Mouse (Mus musculus) forebrain, embryonic 15.5 days (tissue): ENCODE measurements around the gene Peg10. TPM values are rescaled to one million over a fixed set of nuclear protein-coding genes. Genes with fewer than 3 reads are reported as not detected.

Experiments used
- ATAC-seq: fragments of 200-750 bp; cut with Nextera tagmentation; replicated peaks from 2 replicates; pipeline ENCODE4 v1.8.0; 2017; ENCODE audit warnings: mild to moderate bottlenecking, moderate TSS enrichment, moderate library complexity
- H3K27ac ChIP-seq: fragments of 300-500 bp; sonication (generic); replicated peaks from 2 replicates; pipeline ENCODE4 v1.5.1; 2015; ENCODE audit warnings: mild to moderate bottlenecking, inconsistent platforms
- H3K27me3 ChIP-seq: fragments of 300-500 bp; sonication (generic); 2 replicates; pipeline ENCODE4 v1.6.1; 2015; ENCODE audit warnings: inconsistent platforms
- H3K36me3 ChIP-seq: fragments of 300-500 bp; sonication (generic); 2 replicates; pipeline ENCODE4 v1.6.1; 2015; ENCODE audit warnings: mild to moderate bottlenecking, inconsistent platforms
- H3K4me1 ChIP-seq: fragments of 300-500 bp; sonication (generic); 2 replicates; pipeline ENCODE4 v1.6.1; 2015; ENCODE audit warnings: inconsistent platforms
- H3K4me2 ChIP-seq: fragments of 300-500 bp; sonication (generic); replicated peaks from 2 replicates; pipeline ENCODE4 v1.6.1; 2015; ENCODE audit warnings: mild to moderate bottlenecking, inconsistent platforms
- H3K4me3 ChIP-seq: fragments of 300-500 bp; sonication (generic); 2 replicates; pipeline ENCODE4 v1.5.1; 2015; ENCODE audit warnings: mild to moderate bottlenecking, inconsistent platforms
- H3K9ac ChIP-seq: fragments of 300-500 bp; sonication (generic); replicated peaks from 2 replicates; pipeline ENCODE4 v1.6.1; 2015; ENCODE audit warnings: mild to moderate bottlenecking, inconsistent platforms
- H3K9me3 ChIP-seq: fragments of 300-500 bp; sonication (generic); 2 replicates; pipeline ENCODE4 v1.6.1; 2016; ENCODE audit warnings: inconsistent platforms
- WGBS: fragments of 180-500 bp; shearing (Covaris S2); methylation state at CpG from one replicate; pipeline ENCODE4 v1.1.7; 2015; ENCODE audit warnings: mixed read lengths; 5-methylcytosine and 5-hydroxymethylcytosine counted together
- polyA plus RNA-seq: library from polyadenylated mRNA; unstranded; fragments of >200 nt; fragmentation: Nextera tagmentation; extraction: Ambion mirVana; gene quantifications from 2 replicates; pipeline ENCODE4 v1.2.1, GENCODE M21; 2015

Gene Peg10
- polyA plus RNA-seq, 1 experiment from 2014 or later: 5.0 TPM

DNA sequence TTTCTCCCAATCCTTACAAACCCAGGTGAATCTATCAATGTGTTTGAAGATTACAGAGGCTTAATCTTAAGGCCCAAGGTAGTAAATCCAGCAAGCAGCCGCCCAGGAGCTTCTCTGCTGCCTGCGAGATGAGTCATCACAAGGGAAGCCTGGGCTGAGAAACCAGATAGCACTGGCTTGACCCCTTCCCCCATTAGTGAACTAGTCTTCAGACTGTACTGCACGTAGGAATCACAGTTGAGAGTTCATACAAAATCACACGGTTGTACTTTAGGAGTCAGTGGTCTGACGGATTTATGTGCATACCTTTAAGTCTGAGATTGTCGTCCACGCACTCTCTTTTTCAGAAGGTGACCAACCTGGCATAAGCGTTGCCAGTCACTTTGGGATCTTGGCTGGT lies 13.9 kb upstream of the Peg10 start:
- no peak overlapping the region for H3K4me2 ChIP-seq
- H3K36me3 ChIP-seq: no peaks in the 10 kb centered on the region
- H3K9me3 ChIP-seq: no peaks in the 10 kb centered on the region
- ATAC-seq: no peak
- H3K4me1 ChIP-seq: peaks cover 15% of the 10 kb centered on the region
- WGBS: 86% methylated on average over 8 of the region's 8 CpGs
- no peak overlapping the region for H3K27ac ChIP-seq
- no peak overlapping the region for H3K4me3 ChIP-seq
- H3K27me3 ChIP-seq: no peaks in the 10 kb centered on the region
- H3K9ac ChIP-seq: no peak overlapping the region

DNA sequence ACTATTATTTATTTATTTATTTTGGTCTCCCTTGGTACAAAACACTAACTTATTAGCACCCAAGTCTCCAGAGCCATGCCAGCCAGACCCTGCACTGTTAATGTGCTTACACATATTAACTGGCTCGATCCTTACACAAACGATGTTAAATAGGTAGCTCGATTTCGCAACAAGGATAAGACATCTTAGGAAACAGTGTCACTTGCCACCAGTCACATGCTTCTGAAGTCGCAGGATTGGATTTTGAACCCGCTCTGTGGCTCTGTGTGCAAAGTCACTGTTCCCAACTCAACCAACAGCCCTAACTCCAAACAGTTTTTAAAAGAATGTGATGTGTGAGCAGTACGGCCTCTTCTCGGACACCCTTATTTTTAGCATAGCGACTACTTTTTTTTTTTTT lies 10.7 kb upstream of the Peg10 start:
- 80% methylated on average over 9 of the region's 9 CpGs for WGBS
- H3K36me3 ChIP-seq: no peaks in the 10 kb centered on the region
- no peaks in the 10 kb centered on the region for H3K9me3 ChIP-seq
- no peak for ATAC-seq
- H3K27me3 ChIP-seq: no peaks in the 10 kb centered on the region
- no peak overlapping the region for H3K27ac ChIP-seq
- H3K9ac ChIP-seq: no peak overlapping the region
- H3K4me2 ChIP-seq: no peak overlapping the region
- H3K4me1 ChIP-seq: peaks cover 46% of the 10 kb centered on the region
- H3K4me3 ChIP-seq: no peak overlapping the region

DNA sequence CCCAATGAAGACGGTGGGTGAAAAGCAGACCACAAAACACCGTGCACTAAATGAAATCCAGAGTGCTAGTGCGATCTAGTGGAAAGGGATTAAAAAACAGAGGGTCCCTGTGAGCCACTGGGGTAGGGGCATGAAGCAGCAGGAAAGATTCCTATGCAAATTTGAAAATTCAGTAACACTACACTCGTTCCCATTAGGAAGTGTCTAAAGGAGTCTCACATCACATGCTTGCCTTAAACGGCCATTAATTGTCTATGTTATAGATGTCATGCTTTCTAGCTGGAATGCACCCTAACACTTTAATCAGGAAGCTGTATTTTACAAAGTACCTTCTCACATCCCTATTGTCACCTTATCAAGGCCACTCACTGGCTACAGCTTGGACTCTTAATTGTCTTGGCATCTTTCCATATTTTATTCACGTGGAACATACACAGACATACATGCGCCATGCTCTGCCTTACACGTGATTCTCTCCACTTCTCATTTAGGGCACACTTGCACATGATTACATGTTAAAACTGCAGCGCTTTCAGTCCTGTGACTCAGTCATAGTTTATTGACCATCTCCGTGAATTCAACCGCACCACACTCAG lies 9.0 kb upstream of the Peg10 start:
- H3K4me1 ChIP-seq: peaks cover 63% of the 10 kb centered on the region
- ATAC-seq: peak; percentile 17; the same call in 1 of the 2 replicates
- no peaks in the 10 kb centered on the region for H3K9me3 ChIP-seq
- H3K27ac ChIP-seq: no peak overlapping the region
- no peaks in the 10 kb centered on the region for H3K27me3 ChIP-seq
- no peak overlapping the region for H3K9ac ChIP-seq
- no peaks in the 10 kb centered on the region for H3K36me3 ChIP-seq
- H3K4me3 ChIP-seq: no peak overlapping the region
- H3K4me2 ChIP-seq: peak overlapping the region; percentile 13; the same call in 1 of the 2 replicates
- WGBS: 10% methylated on average over 11 of the region's 11 CpGs

DNA sequence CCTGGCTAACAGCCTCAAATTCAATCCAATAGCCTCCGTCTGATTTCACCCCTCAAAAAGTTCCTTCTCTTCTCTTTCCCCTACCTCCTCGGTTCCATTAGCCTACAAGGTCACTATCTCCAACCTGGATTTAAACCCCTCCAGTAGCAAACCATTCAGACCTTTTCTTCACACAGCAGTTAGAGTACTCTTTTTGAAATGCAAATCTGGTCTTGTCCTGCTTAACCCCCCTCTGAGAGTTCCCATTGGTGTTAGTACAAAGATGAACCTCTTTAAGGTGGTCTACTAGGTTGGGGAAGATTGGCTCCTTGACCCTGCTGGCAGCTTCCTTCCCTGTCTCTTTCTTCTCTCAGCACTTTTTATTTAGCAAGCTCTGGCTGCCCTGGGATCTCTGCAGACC lies 8.4 kb upstream of the Peg10 start:
- H3K27me3 ChIP-seq: no peaks in the 10 kb centered on the region
- peaks cover 65% of the 10 kb centered on the region for H3K4me1 ChIP-seq
- no peaks in the 10 kb centered on the region for H3K9me3 ChIP-seq
- WGBS: 6% methylated on average over 2 of the region's 2 CpGs
- ATAC-seq: no peak
- no peak overlapping the region for H3K27ac ChIP-seq
- peak overlapping the region; percentile 13; the same call in 1 of the 2 replicates for H3K4me2 ChIP-seq
- H3K36me3 ChIP-seq: no peaks in the 10 kb centered on the region
- H3K9ac ChIP-seq: no peak overlapping the region
- no peak overlapping the region for H3K4me3 ChIP-seq

DNA sequence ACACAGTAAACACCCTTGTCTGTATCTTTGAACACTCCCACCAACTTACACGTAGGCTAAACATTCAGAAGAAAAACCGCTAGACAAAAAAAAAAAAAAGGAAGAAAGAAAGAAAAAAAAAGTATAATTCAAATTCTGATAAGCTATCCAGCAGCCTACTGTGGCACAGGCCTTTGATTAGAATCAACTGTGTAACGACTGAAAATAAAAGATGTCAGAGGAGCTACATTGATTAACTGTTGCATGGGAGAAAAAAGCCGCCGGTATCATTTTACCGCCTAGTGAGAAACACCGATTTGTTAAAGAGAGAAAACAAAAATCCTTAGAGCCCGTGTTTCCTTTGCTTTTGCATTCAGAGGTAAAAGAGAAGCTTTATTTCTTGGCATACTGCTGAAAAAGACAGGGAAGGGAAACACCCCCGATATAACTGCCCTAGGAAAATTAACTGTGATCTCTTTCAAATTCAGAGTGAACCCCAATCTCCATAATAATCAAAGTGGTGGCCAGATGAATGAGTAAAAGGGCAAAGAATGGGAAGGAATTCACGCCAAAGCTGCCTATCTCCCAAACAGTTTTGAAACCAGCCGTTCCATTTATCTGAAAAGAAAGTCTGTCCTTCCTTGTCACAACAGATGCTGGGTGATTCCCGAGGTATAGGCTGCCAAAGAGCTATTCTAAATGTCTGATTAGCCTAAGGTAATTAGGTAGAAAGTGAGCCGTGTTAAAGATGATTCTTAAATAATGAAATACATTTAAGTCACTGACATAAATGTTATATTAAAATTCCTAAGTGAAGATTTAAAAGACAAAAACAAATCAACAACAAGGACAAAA lies 7.4 kb upstream of the Peg10 start:
- peaks cover 62% of the 10 kb centered on the region for H3K4me1 ChIP-seq

DNA sequence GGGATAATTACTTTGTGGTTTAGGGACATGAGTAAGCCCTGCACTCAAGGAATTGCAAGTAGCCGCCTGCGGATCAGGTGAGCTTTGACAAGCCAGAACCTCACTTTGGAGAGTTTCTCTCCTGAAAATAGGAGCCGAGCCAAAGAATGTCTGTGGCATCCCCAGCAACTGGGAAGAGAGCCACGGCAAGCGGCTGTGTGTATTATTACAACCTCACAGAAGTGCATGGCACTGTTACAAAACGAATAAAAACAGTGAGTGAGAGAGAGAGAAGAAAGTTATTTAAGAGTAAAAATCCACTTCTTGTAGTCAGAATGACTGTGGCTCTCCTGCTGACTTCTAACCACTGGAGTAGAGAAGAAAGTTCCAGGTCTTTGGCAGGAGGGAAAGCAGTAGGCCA lies 6.6 kb upstream of the Peg10 start:
- Histone ChIP-seq H3K9ac (no peak overlapping the region), H3K4me1 (peaks cover 62% of the 10 kb centered on the region), H3K9me3 (no peaks in the 10 kb centered on the region), H3K4me3 (no peak overlapping the region), H3K36me3 (no peaks in the 10 kb centered on the region), H3K4me2 (no peak overlapping the region), H3K27me3 (no peaks in the 10 kb centered on the region), H3K27ac (peak overlapping the region; percentile 62)
- peak; percentile 49 for ATAC-seq
- WGBS: 4% methylated on average over 6 of the region's 6 CpGs

More for the DNA sequence above, 7.4 kb upstream of the Peg10 start:
- Histone ChIP-seq H3K4me2 (peak overlapping the region; percentile 16), H3K36me3 (no peaks in the 10 kb centered on the region), H3K4me3 (no peak overlapping the region), H3K27me3 (no peaks in the 10 kb centered on the region), H3K27ac (peak overlapping the region; percentile 62; the same call in 1 of the 2 replicates), H3K9ac (no peak overlapping the region), H3K9me3 (no peaks in the 10 kb centered on the region)
- peak; percentile 65 for ATAC-seq
- 2% methylated on average over 13 of the region's 13 CpGs for WGBS

DNA sequence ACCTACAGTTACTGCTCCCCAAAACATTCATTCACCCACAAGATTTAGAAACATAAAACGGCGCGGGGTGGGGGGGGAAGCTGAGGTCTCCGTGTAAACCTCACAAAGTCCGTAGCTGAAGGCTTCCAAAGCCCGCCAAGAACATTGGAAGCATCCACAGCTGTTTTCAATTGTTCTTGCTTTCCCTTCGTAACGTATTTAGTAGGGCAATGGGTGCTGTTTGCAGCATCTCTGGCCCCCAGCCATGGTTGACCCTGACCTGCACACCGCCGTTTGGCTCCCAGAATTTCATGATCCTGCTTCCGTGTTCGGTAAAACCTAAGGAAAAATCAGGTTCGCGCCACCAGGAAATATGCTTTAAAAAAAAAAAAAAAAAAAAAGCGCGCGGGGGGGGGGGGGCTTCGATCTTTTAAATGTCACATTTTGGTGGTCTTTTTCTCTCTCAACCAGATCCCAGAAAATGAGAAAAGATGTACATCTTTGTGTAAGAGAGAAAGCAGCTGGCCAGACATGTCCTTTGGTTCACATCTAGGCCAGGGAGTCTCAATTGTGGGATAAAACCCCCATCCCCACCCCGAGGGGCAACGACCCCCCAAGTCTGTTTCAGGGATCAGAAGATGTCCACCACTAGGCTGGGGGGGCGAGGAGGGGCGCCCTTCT lies 940 bp upstream of the Peg10 start:
- Histone ChIP-seq H3K27ac (peak overlapping the region; percentile 77), H3K9me3 (no peaks in the 10 kb centered on the region), H3K4me3 (peak overlapping the region; percentile 52), H3K4me2 (peak overlapping the region; percentile 54), H3K9ac (peak overlapping the region; percentile 82), H3K4me1 (peaks cover 21% of the 10 kb centered on the region), H3K36me3 (no peaks in the 10 kb centered on the region), H3K27me3 (no peaks in the 10 kb centered on the region)
- ATAC-seq: no peak
- 42% methylated on average over 21 of the region's 22 CpGs for WGBS

DNA sequence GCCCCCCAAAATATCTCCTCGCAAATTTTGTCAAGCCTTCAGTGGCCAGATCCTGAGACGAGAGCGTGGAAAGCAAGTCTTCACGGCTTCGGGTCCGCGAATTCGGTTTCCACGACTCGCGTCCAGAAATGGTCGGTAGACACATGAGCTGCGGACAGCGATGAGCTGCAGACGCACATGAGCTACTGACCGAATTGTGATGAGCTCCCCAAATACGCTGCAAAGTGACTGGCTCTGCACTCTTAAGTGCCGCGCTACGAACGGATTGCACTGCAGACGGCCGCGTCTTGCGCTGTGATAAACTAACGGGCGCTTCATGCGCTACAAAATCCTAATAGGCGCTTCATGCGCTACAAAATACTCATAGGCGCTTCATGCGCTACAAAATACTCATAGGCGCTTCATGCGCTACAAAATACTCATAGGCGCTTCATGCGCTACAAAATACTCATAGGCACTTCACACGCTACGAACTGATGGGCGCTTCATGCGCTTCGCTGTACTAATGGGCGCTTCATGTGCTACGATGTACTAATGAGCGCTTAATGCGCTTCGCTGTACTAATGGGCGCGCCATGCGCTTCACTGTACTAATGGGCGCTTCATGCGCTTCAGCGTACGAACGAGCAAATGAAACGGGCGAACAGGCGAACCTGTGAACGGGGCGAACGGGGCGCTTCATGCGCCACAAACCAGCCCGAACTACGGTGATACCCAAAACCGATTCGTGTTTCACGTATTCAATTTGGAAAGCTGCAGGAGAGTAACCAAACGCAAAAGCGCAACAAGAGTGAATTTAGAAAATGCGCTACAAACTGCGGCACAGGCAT lies 785 bp downstream of the Peg10 start:
- 52% methylated on average over 71 of the region's 71 CpGs for WGBS
- peak; percentile 49 for ATAC-seq
- peak overlapping the region; percentile 52 for H3K4me3 ChIP-seq
- H3K36me3 ChIP-seq: no peaks in the 10 kb centered on the region
- H3K4me1 ChIP-seq: peaks cover 4% of the 10 kb centered on the region; the same call in 1 of the 2 replicates
- H3K27ac ChIP-seq: peak overlapping the region; percentile 31
- peak overlapping the region; percentile 11; the same call in 1 of the 2 replicates for H3K9ac ChIP-seq
- peak overlapping the region; percentile 55 for H3K4me2 ChIP-seq
- H3K27me3 ChIP-seq: no peaks in the 10 kb centered on the region
- H3K9me3 ChIP-seq: no peaks in the 10 kb centered on the region

DNA sequence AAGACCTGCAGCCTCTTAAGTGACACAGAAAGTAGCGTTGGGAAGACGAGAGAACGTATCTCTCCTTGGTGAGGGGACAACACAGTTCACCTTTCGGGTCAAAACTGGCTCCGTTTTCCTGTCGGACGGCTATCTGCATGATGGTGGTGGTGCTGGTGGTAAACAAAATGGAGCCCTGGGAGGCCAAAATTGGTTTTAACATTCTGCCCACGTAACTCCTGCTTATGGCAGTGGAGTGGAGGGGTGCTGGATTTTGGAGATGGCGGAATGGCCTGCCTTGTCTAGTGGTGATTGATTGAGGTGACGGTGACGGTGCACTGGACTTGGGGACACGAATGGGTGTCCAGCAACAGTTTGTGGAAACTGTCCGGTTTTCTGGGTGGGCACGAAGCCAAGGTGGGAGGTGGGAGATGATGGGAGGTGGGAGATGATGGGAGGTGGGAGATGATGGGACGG lies 1.4 kb downstream of the Peg10 start:
- H3K27me3 ChIP-seq: no peaks in the 10 kb centered on the region
- peak overlapping the region; percentile 55 for H3K4me2 ChIP-seq
- peak; percentile 17 for ATAC-seq
- no peaks in the 10 kb centered on the region for H3K4me1 ChIP-seq
- peak overlapping the region; percentile 31; the same call in 1 of the 2 replicates for H3K27ac ChIP-seq
- no peaks in the 10 kb centered on the region for H3K36me3 ChIP-seq
- 0 out of 2 replicates have a peak overlapping the region, but pooled peaks have one; percentile 24 for H3K9ac ChIP-seq
- H3K4me3 ChIP-seq: peak overlapping the region; percentile 52
- H3K9me3 ChIP-seq: no peaks in the 10 kb centered on the region
- WGBS: 49% methylated on average over 15 of the region's 15 CpGs

DNA sequence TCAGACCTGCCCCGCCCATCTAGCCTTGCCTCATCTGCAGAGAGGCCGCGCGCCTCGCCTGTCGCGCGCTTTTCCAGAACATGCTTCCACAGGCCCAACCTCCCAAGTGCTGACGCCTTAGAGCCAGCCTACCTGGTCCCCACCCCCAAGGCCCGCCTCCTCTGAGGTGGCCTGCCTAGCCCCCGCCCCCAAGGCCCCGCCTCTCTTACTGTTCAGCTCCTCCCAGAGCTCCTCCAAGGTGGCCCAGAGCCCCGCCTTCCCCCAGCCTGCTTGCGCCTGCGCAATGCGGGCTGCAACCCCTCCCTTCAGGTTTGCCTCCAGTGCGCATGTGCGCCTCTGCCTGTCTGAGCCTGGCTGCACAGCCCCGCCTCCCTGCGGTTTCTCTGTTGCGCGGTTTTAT lies 2.0 kb downstream of the Peg10 start:
- no peaks in the 10 kb centered on the region for H3K36me3 ChIP-seq
- H3K9ac ChIP-seq: no peak overlapping the region
- H3K4me2 ChIP-seq: peak overlapping the region; percentile 55
- H3K27ac ChIP-seq: no peak overlapping the region
- H3K9me3 ChIP-seq: no peaks in the 10 kb centered on the region
- peak overlapping the region; percentile 52 for H3K4me3 ChIP-seq
- no peaks in the 10 kb centered on the region for H3K4me1 ChIP-seq
- ATAC-seq: peak; percentile 91
- no peaks in the 10 kb centered on the region for H3K27me3 ChIP-seq
- 44% methylated on average over 22 of the region's 22 CpGs for WGBS

DNA sequence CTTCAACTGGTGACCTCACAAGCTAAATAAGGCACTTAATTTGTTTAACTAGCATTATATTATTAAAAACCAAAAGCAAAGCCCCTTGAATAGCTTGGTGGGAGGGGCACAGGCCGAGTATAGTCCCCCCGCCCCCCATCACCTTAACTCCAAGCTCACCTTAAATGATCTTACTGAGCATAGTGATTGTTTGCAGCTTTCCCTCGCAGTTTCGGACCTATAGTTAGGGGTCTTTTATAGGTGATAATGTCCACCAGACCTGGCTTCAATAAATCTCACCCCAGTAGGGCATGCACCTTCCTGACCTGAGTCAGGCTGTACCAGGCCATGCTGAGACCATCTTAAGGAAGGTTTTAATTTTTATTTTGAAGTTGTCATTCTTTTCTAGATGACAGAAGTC lies 4.2 kb downstream of the Peg10 start:
- Histone ChIP-seq H3K27me3 (no peaks in the 10 kb centered on the region), H3K4me3 (no peak overlapping the region), H3K4me2 (no peak overlapping the region), H3K9me3 (peaks cover 9% of the 10 kb centered on the region; the same call in 1 of the 2 replicates), H3K4me1 (no peaks in the 10 kb centered on the region), H3K27ac (no peak overlapping the region), H3K36me3 (no peaks in the 10 kb centered on the region), H3K9ac (no peak overlapping the region)
- ATAC-seq: no peak
- WGBS: 88% methylated on average over 4 of the region's 4 CpGs
